Mouse (Mus musculus): ENCODE measurements at regions not wholly inside any gene's neighbourhood (a gene's known extent, or its start where the extent isn't known, plus 50 kb on each side); places are given as distances from the start of the nearest gene placed in this dataset.
"Not testable (repeated sequence)": the region's sequence is repeated elsewhere in the genome, so short reads cannot be mapped to it uniquely, and the experiment has no call there.

- DNase-seq (ENCODE audit: low spot score in 2 of 2), result no peak
Measured at GRCm38 (mm10) chr1:143263263-143264038, 377.0 kb upstream of the B3galt2 start.

GRCm38 (mm10) chr1:143265216-143265615 lies 375.2 kb upstream of the B3galt2 start:
- DNase-seq (ENCODE audit: low spot score in 2 of 2), result no peak

- DNase-seq (ENCODE audit: low spot score in 2 of 2), result no peak
Measured at GRCm38 (mm10) chr1:143286274-143286967, 354.0 kb upstream of the B3galt2 start.

DNA sequence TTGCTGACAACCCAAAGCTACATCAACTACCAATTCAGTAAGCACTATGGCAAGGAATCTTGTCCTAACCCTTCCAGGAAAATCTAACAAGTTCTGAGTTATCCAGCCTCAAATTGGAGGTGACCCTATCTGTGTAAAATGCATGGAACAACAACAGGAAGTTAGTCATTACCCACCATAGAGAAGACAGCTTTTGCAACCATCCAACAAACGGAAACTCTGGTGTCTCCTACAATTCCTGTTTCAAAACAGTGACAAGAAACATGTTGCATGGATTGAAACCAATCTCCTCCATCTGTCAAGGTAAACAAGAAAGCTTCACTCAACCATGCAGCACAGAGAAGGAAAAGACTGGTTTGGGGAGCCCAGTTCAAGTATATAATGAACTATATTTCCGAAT lies 353.0 kb upstream of the B3galt2 start:
- no peak for DNase-seq (ENCODE audit: low spot score in 2 of 2)

DNA sequence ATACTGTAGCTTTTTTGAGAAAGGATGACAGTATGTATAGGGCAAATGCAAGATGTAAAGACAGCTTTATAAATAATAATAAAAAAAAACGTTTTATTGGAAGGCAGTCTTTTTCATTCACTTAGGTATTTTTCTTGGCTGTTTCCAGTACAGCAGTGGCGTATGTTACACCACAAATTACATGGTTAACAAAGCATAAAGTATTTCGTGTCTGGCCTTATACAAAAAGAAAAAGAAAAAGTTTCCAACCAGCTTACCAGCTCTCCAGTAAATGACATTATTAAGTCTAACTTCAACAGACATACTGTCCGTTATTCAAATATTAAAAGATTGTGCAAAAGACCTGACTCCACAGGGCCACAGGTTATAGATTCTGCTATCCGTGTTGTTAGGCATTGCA lies 343.9 kb upstream of the B3galt2 start:
- DNase-seq (ENCODE audit: low spot score in 2 of 2), result no peak

DNA sequence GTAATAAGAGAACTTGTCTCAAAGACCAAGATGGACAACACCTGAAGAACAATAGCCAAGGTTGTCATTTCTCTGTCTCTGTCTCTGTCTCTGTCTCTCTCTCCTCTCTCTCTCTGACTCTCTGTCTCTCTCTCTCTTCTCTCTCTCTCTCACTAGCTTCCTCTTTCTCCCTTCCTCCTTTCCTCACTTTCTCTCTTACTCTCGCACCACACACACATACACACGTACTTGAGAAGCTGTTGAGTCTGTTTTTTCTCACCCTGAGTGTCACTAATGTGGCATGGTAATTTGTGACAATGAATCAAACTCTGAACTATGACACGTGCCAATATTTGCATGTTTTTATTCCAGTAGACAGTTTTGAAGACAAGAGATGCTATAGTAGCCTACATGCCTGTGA lies 333.1 kb upstream of the B3galt2 start:
- DNase-seq (ENCODE audit: low spot score in 2 of 2), result no peak

GRCm38 (mm10) chr1:143318381-143318780 lies 322.1 kb upstream of the B3galt2 start:
- peak; percentile 18 to 40 for DNase-seq (ENCODE audit: low spot score in 2 of 2)

- no peak for DNase-seq (ENCODE audit: low spot score in 2 of 2)
Measured at GRCm38 (mm10) chr1:143319568-143319967, 320.9 kb upstream of the B3galt2 start.

- DNase-seq (ENCODE audit: low spot score in 2 of 2), result no peak
Measured at GRCm38 (mm10) chr1:143351388-143351787, 289.1 kb upstream of the B3galt2 start.

GRCm38 (mm10) chr1:143360256-143360655 lies 280.2 kb upstream of the B3galt2 start:
- not testable (repeated sequence) for DNase-seq (ENCODE audit: low spot score in 2 of 2)

DNA sequence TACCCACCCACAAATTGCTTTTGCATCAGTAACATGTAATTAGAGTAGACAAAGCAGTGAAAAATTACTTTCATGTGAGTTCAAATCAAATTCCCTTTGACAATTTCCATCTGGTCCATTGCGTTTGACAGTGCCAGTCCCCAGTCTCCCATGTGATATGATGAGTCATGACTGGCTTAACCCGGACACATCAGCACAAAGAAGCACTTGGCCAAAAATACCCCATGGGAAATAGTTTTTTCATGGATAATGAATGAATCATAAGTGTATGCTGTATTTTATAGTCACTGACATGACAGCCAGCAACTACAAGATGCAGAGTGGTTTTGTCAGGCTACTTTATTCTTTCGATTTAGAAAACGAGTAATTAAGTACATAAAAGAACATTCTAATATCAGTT lies 248.6 kb upstream of the B3galt2 start:
- no peak for DNase-seq (ENCODE audit: low spot score in 2 of 2)
